Mouse (Mus musculus) activated CD4-positive, CD25-positive, alpha-beta regulatory T cell (primary cell): ENCODE data around the gene Il4i1. TPM values are rescaled to one million over a fixed set of nuclear protein-coding genes. Genes with fewer than 3 reads are reported as not detected.

Experiments used
- polyA plus RNA-seq, 2 experiments: library from polyadenylated mRNA; unstranded; fragments of 100-300 nt; shearing (Covaris generic); gene quantifications; one replicate each; pipeline ENCODE4 v1.2.1; 2017

The Il4i1 gene
- 1 to 10 TPM; 1.6 to 5.2 TPM for polyA plus RNA-seq

GRCm38 (mm10) chr7:44815721-44816469 lies at the start of gene Il4i1, which contains the start of gene Nup62:
TSS of gene Il4i1 (plus strand) at chr7:44816387.
TSS of gene Nup62 (plus strand) at chr7:44816088.

GRCm38 (mm10) chr7:44816470-44817021 lies 359 bp downstream of the Il4i1 start, which contains the start of gene Atf5:
TSS of gene Atf5 (minus strand) at chr7:44816658.

GRCm38 (mm10) chr7:44848561-44849415 lies 32.6 kb downstream of the Il4i1 start, which contains the start of the genes Akt1s1 and Tbc1d17:
TSS of gene Akt1s1 (plus strand) at chr7:44848991.
TSS of gene Tbc1d17 (minus strand) at chr7:44849079.

GRCm38 (mm10) chr7:44857042-44857552 lies 40.9 kb downstream of the Il4i1 start, which contains the start of gene Pnkp:
TSS of gene Pnkp (plus strand) at chr7:44857139.

GRCm38 (mm10) chr7:44869697-44870528 lies 53.7 kb downstream of the Il4i1 start, which contains the start of gene Ptov1:
TSS of gene Ptov1 (minus strand) at chr7:44869788.

Other genes starting within 250 kb of the Il4i1 start
- gene Napsa, start 244.0 kb upstream of the Il4i1 start, polyA plus RNA-seq = 1 to 10 TPM; 3.1 to 6.6 TPM
- under 1 TPM; 0.07 to 0.10 TPM for gene Kcnc3, start 225.7 kb upstream of the Il4i1 start, polyA plus RNA-seq
- under 1 TPM in 1 of 2 experiments, not detected in 1; 0.26 TPM for gene Myh14, start 145.5 kb upstream of the Il4i1 start, polyA plus RNA-seq
- gene Izumo2, start 107.6 kb upstream of the Il4i1 start, polyA plus RNA-seq = not detected
- 10 to 100 TPM; 90.6 to 99.8 TPM for gene Vrk3, start 68.0 kb upstream of the Il4i1 start, polyA plus RNA-seq
- under 1 TPM; 0.38 to 0.87 TPM for gene Zfp473, start 65.3 kb upstream of the Il4i1 start, polyA plus RNA-seq
- gene Nup62, start 299 bp upstream of the Il4i1 start, polyA plus RNA-seq = 10 to 100 TPM; 43.6 to 48.6 TPM
- under 1 TPM; 0.32 to 0.52 TPM for gene Atf5, start 271 bp downstream of the Il4i1 start, polyA plus RNA-seq
- 10 to 100 TPM; 18.0 to 26.0 TPM for gene Akt1s1, start 32.6 kb downstream of the Il4i1 start, polyA plus RNA-seq
- gene Tbc1d17, start 32.7 kb downstream of the Il4i1 start, polyA plus RNA-seq = 10 to 100 TPM; 59.0 to 77.7 TPM
- gene Pnkp, start 40.8 kb downstream of the Il4i1 start, polyA plus RNA-seq = 10 to 100 TPM; 68.0 to 97.8 TPM
- 10 to 100 TPM; 19.1 to 21.8 TPM for gene Ptov1, start 53.4 kb downstream of the Il4i1 start, polyA plus RNA-seq
- gene Med25, start 76.3 kb downstream of the Il4i1 start, polyA plus RNA-seq = 10 to 100 TPM; 53.6 TPM
- gene Fuz, start 79.7 kb downstream of the Il4i1 start, polyA plus RNA-seq = 10 to 100 TPM; 28.0 to 39.1 TPM
- 10 to 100 TPM; 49.1 to 61.7 TPM for gene Ap2a1, start 113.1 kb downstream of the Il4i1 start, polyA plus RNA-seq
- under 1 TPM; 0.14 to 0.18 TPM for gene Tsks, start 126.8 kb downstream of the Il4i1 start, polyA plus RNA-seq
- under 1 TPM; 0.28 to 0.44 TPM for gene Cpt1c, start 158.5 kb downstream of the Il4i1 start, polyA plus RNA-seq
- 100 to 1,000 TPM; 138 to 219 TPM for gene Prmt1, start 170.2 kb downstream of the Il4i1 start, polyA plus RNA-seq
- 100 to 1,000 TPM; 173 to 194 TPM for gene Irf3, start 181.3 kb downstream of the Il4i1 start, polyA plus RNA-seq
- gene Bcl2l12, start 182.3 kb downstream of the Il4i1 start, polyA plus RNA-seq = 10 to 100 TPM; 24.3 to 26.9 TPM
- gene Scaf1, start 200.0 kb downstream of the Il4i1 start, polyA plus RNA-seq = 10 to 100 TPM; 30.1 to 38.3 TPM
- 10 to 100 TPM; 21.5 to 34.7 TPM for gene Rras, start 201.6 kb downstream of the Il4i1 start, polyA plus RNA-seq
- 1 to 10 TPM; 3.3 to 6.1 TPM for gene Prr12, start 236.5 kb downstream of the Il4i1 start, polyA plus RNA-seq
- gene Nosip, start 246.0 kb downstream of the Il4i1 start, polyA plus RNA-seq = 100 to 1,000 TPM; 130 to 137 TPM
- 1 to 10 TPM; 1.9 to 2.7 TPM for gene Prrg2, start 246.3 kb downstream of the Il4i1 start, polyA plus RNA-seq